Mouse (Mus musculus): Measurements from ENCODE around the gene Fhdc1. TPM values are rescaled to one million over a fixed set of nuclear protein-coding genes. Genes with fewer than 3 reads are reported as not detected.

The Fhdc1 gene
- polyA plus RNA-seq, 1 experiment from 2014 or later: 5.7 TPM

DNA sequence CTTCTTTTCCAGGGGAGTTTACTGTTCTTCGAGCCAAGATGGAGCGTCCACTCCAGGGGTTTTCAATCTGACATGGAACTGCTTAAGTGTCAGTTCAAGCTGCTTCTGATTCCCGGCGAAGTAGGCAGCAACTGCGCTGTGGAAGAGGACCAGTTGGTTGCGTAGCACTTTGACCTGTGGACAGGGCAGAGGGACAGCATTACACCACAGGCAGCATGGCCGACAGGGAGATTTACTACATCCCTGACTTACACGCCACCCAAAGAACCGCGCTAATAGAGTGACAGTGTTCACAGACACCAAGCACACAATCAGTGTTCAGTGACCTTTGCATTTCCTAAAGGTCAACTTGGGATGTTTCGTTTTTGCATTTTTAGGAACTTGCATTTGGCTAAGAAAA lies 17.5 kb upstream of the Fhdc1 start:
- ATAC-seq: no peak
- 77% methylated on average over 11 of the region's 11 CpGs for WGBS
- H3K36me3 ChIP-seq (ENCODE audit: control insufficient read depth, insufficient read depth, low read length): no peaks in the 10 kb centered on the region
- H3K27me3 ChIP-seq (replicated peaks; ENCODE audit: control insufficient read depth, insufficient read depth, low read length): no peaks in the 10 kb centered on the region
- no peaks in the 10 kb centered on the region for H3K4me1 ChIP-seq (ENCODE audit: control insufficient read depth, insufficient read depth, low read depth, low read length)
- H3K4me2 ChIP-seq (ENCODE audit: low read length): no peak overlapping the region
- H3K9me3 ChIP-seq (ENCODE audit: control insufficient read depth, low read length): no peaks in the 10 kb centered on the region
- no peak overlapping the region for H3K27ac ChIP-seq (ENCODE audit: low read depth, low read length)
- H3K4me3 ChIP-seq (ENCODE audit: low read length): no peak overlapping the region
- H3K9ac ChIP-seq (ENCODE audit: low read depth, low read length): no peak overlapping the region

DNA sequence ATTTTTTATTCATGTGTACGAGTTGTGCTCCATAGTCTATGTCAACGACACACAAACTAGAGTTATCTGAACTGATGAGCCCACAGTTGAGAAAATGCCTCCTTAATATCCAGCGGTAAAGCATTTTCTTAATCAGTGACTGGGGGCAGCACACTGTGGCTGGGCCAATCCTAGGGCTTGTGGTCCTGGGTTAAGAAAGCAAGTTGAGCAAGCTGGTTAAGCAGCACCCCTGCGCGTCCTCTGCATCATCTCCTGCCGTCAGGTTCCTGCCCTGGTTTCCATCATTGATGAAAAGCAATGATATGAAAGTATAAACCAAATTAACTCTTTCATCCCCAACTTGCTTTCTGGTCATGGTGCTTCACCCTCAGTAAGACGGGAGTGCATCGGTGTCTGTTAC lies 12.4 kb upstream of the Fhdc1 start:
- no peaks in the 10 kb centered on the region for H3K27me3 ChIP-seq (replicated peaks; ENCODE audit: control insufficient read depth, insufficient read depth, low read length)
- H3K9ac ChIP-seq (ENCODE audit: low read depth, low read length): no peak overlapping the region
- no peaks in the 10 kb centered on the region for H3K4me1 ChIP-seq (ENCODE audit: control insufficient read depth, insufficient read depth, low read depth, low read length)
- no peak overlapping the region for H3K4me2 ChIP-seq (ENCODE audit: low read length)
- no peaks in the 10 kb centered on the region for H3K9me3 ChIP-seq (ENCODE audit: control insufficient read depth, low read length)
- ATAC-seq: no peak
- 93% methylated on average over 8 of the region's 8 CpGs for WGBS
- no peak overlapping the region for H3K27ac ChIP-seq (ENCODE audit: low read depth, low read length)
- no peak overlapping the region for H3K4me3 ChIP-seq (ENCODE audit: low read length)
- no peaks in the 10 kb centered on the region for H3K36me3 ChIP-seq (ENCODE audit: control insufficient read depth, insufficient read depth, low read length)

DNA sequence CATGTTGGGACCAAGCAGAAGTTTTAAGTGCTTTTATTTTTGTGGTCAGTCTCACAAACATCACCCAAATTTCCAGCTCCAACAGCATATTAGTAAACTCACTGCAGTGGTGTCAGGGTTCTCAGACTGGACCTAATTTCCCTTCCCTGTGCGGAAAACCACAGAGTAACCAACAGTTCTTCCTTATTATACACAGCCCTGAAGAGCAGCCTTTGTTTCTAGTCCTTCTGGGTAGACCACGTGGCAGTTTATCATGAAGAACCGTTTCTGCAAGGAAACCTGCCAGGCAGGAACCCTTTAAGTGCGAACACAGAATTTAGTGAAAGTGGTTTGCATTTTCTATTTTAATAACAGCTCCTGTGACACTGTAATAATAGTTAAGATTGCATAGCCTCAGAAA lies 11.9 kb upstream of the Fhdc1 start:
- H3K27ac ChIP-seq (ENCODE audit: low read depth, low read length): no peak overlapping the region
- no peaks in the 10 kb centered on the region for H3K9me3 ChIP-seq (ENCODE audit: control insufficient read depth, low read length)
- H3K4me2 ChIP-seq (ENCODE audit: low read length): no peak overlapping the region
- no peak for ATAC-seq
- no peaks in the 10 kb centered on the region for H3K27me3 ChIP-seq (replicated peaks; ENCODE audit: control insufficient read depth, insufficient read depth, low read length)
- 75% methylated on average over 4 of the region's 4 CpGs for WGBS
- no peaks in the 10 kb centered on the region for H3K4me1 ChIP-seq (ENCODE audit: control insufficient read depth, insufficient read depth, low read depth, low read length)
- no peak overlapping the region for H3K9ac ChIP-seq (ENCODE audit: low read depth, low read length)
- no peak overlapping the region for H3K4me3 ChIP-seq (ENCODE audit: low read length)
- H3K36me3 ChIP-seq (ENCODE audit: control insufficient read depth, insufficient read depth, low read length): no peaks in the 10 kb centered on the region

DNA sequence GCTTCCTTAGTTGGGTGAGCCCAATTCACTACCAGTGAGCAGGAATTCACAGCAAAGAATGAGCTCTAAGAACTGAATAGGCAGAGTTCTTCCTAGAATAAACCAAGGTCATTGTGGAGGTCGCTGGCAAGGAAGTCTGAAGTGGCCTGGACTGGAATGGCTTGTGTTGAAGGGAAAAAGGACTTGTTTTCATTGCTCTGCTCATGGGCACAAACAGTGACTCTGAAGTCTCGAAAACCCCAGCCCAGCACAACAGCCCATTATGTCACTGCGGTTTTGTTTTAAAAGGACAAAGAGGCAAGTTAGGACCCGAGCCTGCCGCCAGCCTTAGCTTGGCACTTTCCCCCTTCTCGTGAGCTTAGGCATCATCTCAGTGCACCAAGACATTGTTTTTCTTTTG lies 8.5 kb upstream of the Fhdc1 start:
- Histone ChIP-seq H3K4me3 (ENCODE audit: low read length) (no peak overlapping the region), H3K4me2 (ENCODE audit: low read length) (no peak overlapping the region), H3K4me1 (ENCODE audit: control insufficient read depth, insufficient read depth, low read depth, low read length) (no peaks in the 10 kb centered on the region), H3K9me3 (ENCODE audit: control insufficient read depth, low read length) (no peaks in the 10 kb centered on the region), H3K9ac (ENCODE audit: low read depth, low read length) (no peak overlapping the region), H3K27ac (ENCODE audit: low read depth, low read length) (no peak overlapping the region), H3K27me3 (replicated peaks; ENCODE audit: control insufficient read depth, insufficient read depth, low read length) (no peaks in the 10 kb centered on the region), H3K36me3 (ENCODE audit: control insufficient read depth, insufficient read depth, low read length) (no peaks in the 10 kb centered on the region)
- WGBS: 31% methylated on average over 6 of the region's 6 CpGs
- no peak for ATAC-seq

DNA sequence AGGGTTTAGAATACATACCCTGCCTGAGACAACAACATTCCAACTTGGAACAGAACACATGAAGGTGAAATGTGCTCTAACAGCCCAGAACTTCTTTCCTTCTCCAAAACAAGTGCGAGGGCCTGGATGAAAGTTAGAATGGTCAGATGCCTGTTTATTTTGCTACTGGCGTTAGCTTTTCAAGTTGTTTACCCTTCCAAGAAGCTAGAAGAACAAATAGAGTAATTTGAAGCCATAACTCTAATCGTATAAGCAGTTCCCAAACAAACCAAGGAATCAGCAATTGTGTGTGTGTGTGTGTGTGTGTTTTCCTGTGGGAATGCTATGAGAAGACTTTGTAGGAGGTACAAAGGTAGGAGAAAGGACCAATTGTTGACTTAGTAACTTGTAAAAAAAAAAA lies 4.7 kb upstream of the Fhdc1 start:
- H3K27me3 ChIP-seq (replicated peaks; ENCODE audit: control insufficient read depth, insufficient read depth, low read length): no peaks in the 10 kb centered on the region
- no peaks in the 10 kb centered on the region for H3K9me3 ChIP-seq (ENCODE audit: control insufficient read depth, low read length)
- no peaks in the 10 kb centered on the region for H3K36me3 ChIP-seq (ENCODE audit: control insufficient read depth, insufficient read depth, low read length)
- 74% methylated on average over 3 of the region's 3 CpGs for WGBS
- H3K9ac ChIP-seq (ENCODE audit: low read depth, low read length): no peak overlapping the region
- H3K27ac ChIP-seq (ENCODE audit: low read depth, low read length): no peak overlapping the region
- ATAC-seq: no peak
- H3K4me2 ChIP-seq (ENCODE audit: low read length): no peak overlapping the region
- no peak overlapping the region for H3K4me3 ChIP-seq (ENCODE audit: low read length)
- H3K4me1 ChIP-seq (ENCODE audit: control insufficient read depth, insufficient read depth, low read depth, low read length): peaks cover 5% of the 10 kb centered on the region

DNA sequence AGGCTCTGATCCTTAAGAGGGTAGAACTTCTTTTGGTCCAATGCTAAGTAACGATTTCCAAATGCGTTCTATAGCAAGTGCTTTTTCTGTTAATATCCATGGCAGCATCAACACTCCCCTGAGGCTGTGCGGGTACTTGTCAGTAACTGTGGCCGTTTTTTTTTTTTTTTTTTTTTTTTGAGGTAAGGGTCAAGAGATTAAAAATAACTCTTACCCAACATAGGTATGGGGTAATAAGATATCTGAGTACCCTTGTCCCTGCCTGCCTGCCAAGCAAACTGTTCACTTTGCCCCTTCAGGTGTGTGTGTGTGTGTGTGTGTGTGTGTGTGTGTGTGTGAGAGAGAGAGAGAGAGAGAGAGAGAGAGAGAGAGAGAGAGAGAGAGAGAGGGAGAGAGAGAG lies 4.1 kb upstream of the Fhdc1 start:
- ATAC-seq: no peak
- Histone ChIP-seq H3K4me1 (ENCODE audit: control insufficient read depth, insufficient read depth, low read depth, low read length) (peaks cover 5% of the 10 kb centered on the region), H3K4me2 (ENCODE audit: low read length) (no peak overlapping the region), H3K4me3 (ENCODE audit: low read length) (no peak overlapping the region), H3K9ac (ENCODE audit: low read depth, low read length) (no peak overlapping the region), H3K27me3 (replicated peaks; ENCODE audit: control insufficient read depth, insufficient read depth, low read length) (no peaks in the 10 kb centered on the region), H3K27ac (ENCODE audit: low read depth, low read length) (no peak overlapping the region), H3K36me3 (ENCODE audit: control insufficient read depth, insufficient read depth, low read length) (no peaks in the 10 kb centered on the region), H3K9me3 (ENCODE audit: control insufficient read depth, low read length) (no peaks in the 10 kb centered on the region)
- WGBS: 83% methylated on average over 4 of the region's 4 CpGs

DNA sequence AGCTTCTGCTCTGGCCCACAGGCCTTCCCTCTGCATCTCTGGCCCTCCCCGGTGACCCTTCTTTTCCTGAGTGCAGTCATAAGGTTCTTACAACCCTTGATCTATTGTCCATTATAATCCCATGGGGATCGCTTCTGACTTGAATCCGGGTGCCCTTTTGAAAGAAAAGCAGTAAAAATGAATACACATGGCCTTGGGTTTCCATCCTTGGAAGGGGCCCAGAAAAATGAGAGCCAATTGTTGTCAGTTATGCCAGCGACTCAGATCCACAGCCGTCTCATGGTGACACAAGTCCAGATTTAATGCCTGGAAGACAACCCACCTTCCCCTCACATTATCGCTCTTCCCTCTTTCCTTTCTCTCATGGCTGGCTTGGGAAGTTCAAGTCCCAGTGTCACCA lies 1.9 kb upstream of the Fhdc1 start:
- H3K36me3 ChIP-seq (ENCODE audit: control insufficient read depth, insufficient read depth, low read length): no peaks in the 10 kb centered on the region
- H3K4me3 ChIP-seq (ENCODE audit: low read length): no peak overlapping the region
- no peak overlapping the region for H3K9ac ChIP-seq (ENCODE audit: low read depth, low read length)
- 77% methylated on average over 6 of the region's 6 CpGs for WGBS
- H3K27ac ChIP-seq (ENCODE audit: low read depth, low read length): no peak overlapping the region
- H3K27me3 ChIP-seq (replicated peaks; ENCODE audit: control insufficient read depth, insufficient read depth, low read length): no peaks in the 10 kb centered on the region
- no peak overlapping the region for H3K4me2 ChIP-seq (ENCODE audit: low read length)
- ATAC-seq: no peak
- no peaks in the 10 kb centered on the region for H3K9me3 ChIP-seq (ENCODE audit: control insufficient read depth, low read length)
- peaks cover 13% of the 10 kb centered on the region for H3K4me1 ChIP-seq (ENCODE audit: control insufficient read depth, insufficient read depth, low read depth, low read length)

DNA sequence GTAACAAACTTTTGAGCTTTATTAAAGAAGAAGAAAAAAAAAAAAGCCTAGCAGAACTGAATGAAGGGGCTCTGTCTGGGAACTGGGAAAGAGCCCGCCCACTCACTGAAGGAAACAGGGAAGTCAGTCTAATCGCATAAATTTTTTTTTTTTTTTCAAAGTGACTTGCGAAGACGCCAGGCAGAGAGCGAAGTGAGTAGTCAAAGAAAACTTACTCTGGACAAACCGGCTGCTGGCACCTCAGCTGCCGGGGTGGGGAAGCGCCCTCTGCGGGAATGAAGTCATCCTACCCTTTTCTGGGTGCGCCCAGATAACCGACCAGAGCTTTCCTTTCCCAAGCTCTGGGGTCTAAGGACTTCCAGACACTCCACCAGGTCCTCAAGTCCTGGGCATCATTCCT lies 875 bp upstream of the Fhdc1 start:
- Histone ChIP-seq H3K9ac (ENCODE audit: low read depth, low read length) (no peak overlapping the region), H3K36me3 (ENCODE audit: control insufficient read depth, insufficient read depth, low read length) (no peaks in the 10 kb centered on the region), H3K4me3 (ENCODE audit: low read length) (peak overlapping the region; percentile 70), H3K4me1 (ENCODE audit: control insufficient read depth, insufficient read depth, low read depth, low read length) (peaks cover 13% of the 10 kb centered on the region), H3K9me3 (ENCODE audit: control insufficient read depth, low read length) (no peaks in the 10 kb centered on the region), H3K4me2 (ENCODE audit: low read length) (peak overlapping the region; percentile 94), H3K27ac (ENCODE audit: low read depth, low read length) (no peak overlapping the region), H3K27me3 (replicated peaks; ENCODE audit: control insufficient read depth, insufficient read depth, low read length) (no peaks in the 10 kb centered on the region)
- ATAC-seq: no peak
- 2% methylated on average over 11 of the region's 11 CpGs for WGBS

DNA sequence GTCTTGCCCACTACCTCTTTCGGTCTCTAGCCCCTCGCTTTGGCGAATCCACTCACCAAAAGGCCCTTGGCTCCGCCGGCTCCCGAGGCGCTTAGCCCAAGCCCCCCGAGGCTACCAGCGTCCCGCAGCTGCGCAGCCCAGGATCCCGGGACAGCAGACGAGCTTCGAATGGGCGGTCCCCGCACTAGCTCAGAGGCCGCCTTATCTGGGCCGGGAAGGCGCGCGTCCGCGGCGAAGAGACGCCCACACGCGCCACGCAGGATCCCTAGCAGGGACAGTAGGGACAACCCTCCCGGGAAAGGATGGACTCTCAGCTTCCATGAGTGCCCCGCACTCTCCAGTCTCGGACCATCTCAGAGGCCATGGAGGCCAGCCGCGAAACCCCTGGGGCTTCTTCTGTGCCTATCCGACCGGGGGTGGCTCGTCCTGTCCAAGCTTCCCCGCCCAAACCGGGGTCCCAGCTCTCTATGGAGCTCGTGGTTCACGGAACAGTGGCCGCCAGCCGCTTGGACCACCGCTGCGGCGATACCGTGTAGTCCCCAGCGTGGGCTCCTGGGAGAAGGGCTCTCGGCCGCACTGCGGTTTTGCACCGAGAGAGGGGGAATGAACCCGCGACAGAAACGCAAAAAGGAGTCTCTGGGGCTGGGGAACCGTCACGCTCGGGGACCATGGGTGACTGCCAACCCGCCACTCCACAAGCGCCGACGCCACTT lies 780 bp downstream of the Fhdc1 start:
- H3K9me3 ChIP-seq (ENCODE audit: control insufficient read depth, low read length): no peaks in the 10 kb centered on the region
- no peak overlapping the region for H3K27ac ChIP-seq (ENCODE audit: low read depth, low read length)
- H3K36me3 ChIP-seq (ENCODE audit: control insufficient read depth, insufficient read depth, low read length): no peaks in the 10 kb centered on the region
- H3K9ac ChIP-seq (ENCODE audit: low read depth, low read length): peak overlapping the region; percentile 84
- peak; percentile 58 for ATAC-seq
- H3K4me1 ChIP-seq (ENCODE audit: control insufficient read depth, insufficient read depth, low read depth, low read length): peaks cover 13% of the 10 kb centered on the region
- peak overlapping the region; percentile 94 for H3K4me2 ChIP-seq (ENCODE audit: low read length)
- peak overlapping the region; percentile 70 for H3K4me3 ChIP-seq (ENCODE audit: low read length)
- whole genome bisulfite sequencing: under 1% methylated on average over 61 of the region's 61 CpGs
- no peaks in the 10 kb centered on the region for H3K27me3 ChIP-seq (replicated peaks; ENCODE audit: control insufficient read depth, insufficient read depth, low read length)

GRCm38 (mm10) chr3:84478896-84479292 lies 1.3 kb downstream of the Fhdc1 start:
- no peak for ATAC-seq
- Histone ChIP-seq H3K27me3 (replicated peaks; ENCODE audit: control insufficient read depth, insufficient read depth, low read length) (no peaks in the 10 kb centered on the region), H3K4me1 (ENCODE audit: control insufficient read depth, insufficient read depth, low read depth, low read length) (peaks cover 13% of the 10 kb centered on the region), H3K4me3 (ENCODE audit: low read length) (peak overlapping the region; percentile 70), H3K9ac (ENCODE audit: low read depth, low read length) (peak overlapping the region; percentile 84), H3K36me3 (ENCODE audit: control insufficient read depth, insufficient read depth, low read length) (no peaks in the 10 kb centered on the region), H3K4me2 (ENCODE audit: low read length) (peak overlapping the region; percentile 94), H3K9me3 (ENCODE audit: control insufficient read depth, low read length) (no peaks in the 10 kb centered on the region), H3K27ac (ENCODE audit: low read depth, low read length) (no peak overlapping the region)
- WGBS: 9% methylated on average over 12 of the region's 12 CpGs
